Comparison of ENCODE assay signal across 9 mouse cellular contexts in the genomic region with DNA sequence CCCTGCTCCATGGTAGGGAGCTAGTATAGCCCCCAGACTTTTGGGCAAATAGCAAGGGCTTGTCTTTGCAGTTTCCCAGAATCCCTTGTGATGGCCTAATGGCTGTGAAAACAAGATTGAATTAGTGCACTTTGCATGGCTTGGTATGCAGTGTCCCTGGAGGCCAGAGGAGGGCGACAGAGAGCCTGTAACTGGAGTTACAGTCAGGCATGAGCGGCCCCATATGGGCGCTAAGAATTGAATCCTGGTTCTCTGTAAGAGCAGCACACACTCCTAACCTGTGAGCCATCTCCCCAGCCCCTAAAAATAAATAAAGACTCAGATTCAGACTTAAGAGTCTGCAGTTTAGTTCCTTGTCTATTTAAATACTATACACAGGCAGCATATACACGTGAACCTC. TPM values are rescaled to one million over a fixed set of nuclear protein-coding genes. Genes with fewer than 3 reads are reported as not detected.
DNase-seq lines count a peak whose midpoint lies in the region; ATAC-seq and TF ChIP-seq lines count a peak whose summit lies in the region.
"Had no signal": no experiment of that assay in that cellular context is flagged by ENCODE, and none has a peak within 500 bp of the region (broad histone marks: within the 10 kb centered on the region; RNA-seq: fewer than 3 reads in every experiment).

No protein-coding gene starts in this region.

- intact Hi-C loops in heart, postnatal 14 days (cut with DNase I) = loop anchor here (10.0 kb wide), 1 partner anchor 245 kb away; a partner anchor contains a TSS

- H3K36me3 ChIP-seq in ES-Bruce4 (ENCODE audit: control insufficient read depth, insufficient read depth, low read length, poor library complexity, severe bottlenecking) = no peaks in the 10 kb centered on the region
- no peaks in the 10 kb centered on the region for H3K36me3 ChIP-seq in lung, postnatal 0 days (ENCODE audit: insufficient read depth, low read length)

- no peak overlapping the region for H3K9ac ChIP-seq in ES-Bruce4 (ENCODE audit: low read depth, poor library complexity, severe bottlenecking)
- H3K9ac ChIP-seq in lung, postnatal 0 days (replicated peaks; ENCODE audit: low read depth) = no peak overlapping the region

- 40% methylated on average over 4 of the region's 4 CpGs for WGBS in lung, postnatal 0 days

- H3K9me3 ChIP-seq in ES-Bruce4 (replicated peaks; ENCODE audit: control insufficient read depth, insufficient read depth, low read length, poor library complexity, severe bottlenecking) = no peaks in the 10 kb centered on the region
- H3K9me3 ChIP-seq in lung, postnatal 0 days (ENCODE audit: low read length) = no peaks in the 10 kb centered on the region

- TF ChIP-seq CTCF in ES-Bruce4 (IDR thresholded peaks at IDR 0.05; ENCODE audit: low read depth, low read length) = peak; percentile 88
- peak; percentile 83 for TF ChIP-seq CTCF in lung, postnatal 0 days (IDR thresholded peaks at IDR 0.05)

- TF ChIP-seq EP300 in ES-Bruce4 (IDR thresholded peaks at IDR 0.05; ENCODE audit: insufficient read depth, low read depth, low read length) = no peak
- no peak for TF ChIP-seq EP300 in lung, postnatal 0 days (IDR thresholded peaks at IDR 0.05)

- no peak for ATAC-seq in lung, postnatal 0 days

- peak; percentile 18 to 47 for DNase-seq in heart, postnatal 14 days
- DNase-seq in heart, adult 9 months (ENCODE audit: low spot score in 2 of 2) = no peak
- DNase-seq in 416B (ENCODE audit: low read depth) = peak; percentile 69
- DNase-seq in embryo, embryonic 10.5 days (ENCODE audit: low spot score) = peak; percentile 78
- peak; percentile 53 for DNase-seq in lung, postnatal 0 days (ENCODE audit: low spot score)
- peak; percentile 64 for DNase-seq in thymus, postnatal 14 days
- no peak for DNase-seq in layer of hippocampus, postnatal 36 days

- no peak for TF ChIP-seq POLR2A in ES-Bruce4 (IDR thresholded peaks at IDR 0.05; ENCODE audit: insufficient read depth, low read length)

- H3K4me2 ChIP-seq in lung, postnatal 0 days (replicated peaks; ENCODE audit: low read depth, low read length) = no peak overlapping the region

- H3K27ac ChIP-seq in ES-Bruce4 (ENCODE audit: insufficient read depth, low read length) = no peak overlapping the region
- no peak overlapping the region for H3K27ac ChIP-seq in lung, postnatal 0 days (ENCODE audit: low read length)

- no peaks in the 10 kb centered on the region for H3K4me1 ChIP-seq in ES-Bruce4 (ENCODE audit: control insufficient read depth, insufficient read depth, low read length)
- no peaks in the 10 kb centered on the region; the same call in 1 of the 2 replicates for H3K4me1 ChIP-seq in lung, postnatal 0 days (ENCODE audit: insufficient read depth, low read depth, low read length)

- H3K4me3 ChIP-seq in ES-Bruce4 (ENCODE audit: low read depth, low read length) = no peak overlapping the region
- H3K4me3 ChIP-seq in lung, postnatal 0 days (ENCODE audit: low read depth, low read length) = no peak overlapping the region
- H3K4me3 ChIP-seq: myocyte had no signal

- H3K27me3 ChIP-seq in ES-Bruce4 (ENCODE audit: control insufficient read depth, insufficient read depth, low read length, poor library complexity, severe bottlenecking) = no peaks in the 10 kb centered on the region
- H3K27me3 ChIP-seq in lung, postnatal 0 days (replicated peaks; ENCODE audit: insufficient read depth, low read length) = peaks cover 19% of the 10 kb centered on the region

RNA-seq across cellular contexts. Expression of a gene that starts 5.5 kb away (rescaled TPM):
- under 1 TPM; 0.07 TPM for total RNA-seq in heart, postnatal 14 days (2021)
- 4.6 and 4.8 TPM in 2 replicates for polyA plus RNA-seq in ES-Bruce4 (2011; ENCODE audit: insufficient read depth, insufficient read length, low read depth, missing spikeins)
- polyA plus RNA-seq in lung, postnatal 0 days (2015; fragmentation: Nextera tagmentation; extraction: Ambion mirVana) = 0.02 and 0.04 TPM in 2 replicates
- total RNA-seq in layer of hippocampus, postnatal 36 days (2021) = under 1 TPM; 0.23 to 0.37 TPM
- polyA plus RNA-seq: myocyte had no signal

RNA-seq across cellular contexts. Expression of a gene that starts 6.2 kb away (rescaled TPM):
- total RNA-seq in heart, postnatal 14 days (2021) = 10 to 100 TPM; 15.6 to 15.8 TPM
- 64.1 and 74.9 TPM in 2 replicates for polyA plus RNA-seq in ES-Bruce4 (2011; ENCODE audit: insufficient read depth, insufficient read length, low read depth, missing spikeins)
- 12.7 and 16.7 TPM in 2 replicates for polyA plus RNA-seq in lung, postnatal 0 days (2015; fragmentation: Nextera tagmentation; extraction: Ambion mirVana)
- 10 to 100 TPM; 42.0 to 44.1 TPM for total RNA-seq in layer of hippocampus, postnatal 36 days (2021)

RNA-seq across cellular contexts. Expression of a gene that starts 23.7 kb away (rescaled TPM):
- 10 to 100 TPM; 70.6 to 77.4 TPM for total RNA-seq in heart, postnatal 14 days (2021)
- 43.0 and 46.3 TPM in 2 replicates for polyA plus RNA-seq in ES-Bruce4 (2011; ENCODE audit: insufficient read depth, insufficient read length, low read depth, missing spikeins)
- 28.9 and 30.5 TPM in 2 replicates for polyA plus RNA-seq in lung, postnatal 0 days (2015; fragmentation: Nextera tagmentation; extraction: Ambion mirVana)
- total RNA-seq in layer of hippocampus, postnatal 36 days (2021) = 10 to 100 TPM; 65.2 to 73.8 TPM

RNA-seq across cellular contexts. Expression of a gene that starts 42.3 kb away (rescaled TPM):
- under 1 TPM in 1 of 2 experiments, not detected in 1; 0.44 TPM for total RNA-seq in heart, postnatal 14 days (2021)
- polyA plus RNA-seq in ES-Bruce4 (2011; ENCODE audit: insufficient read depth, insufficient read length, low read depth, missing spikeins) = 74.9 and 75.1 TPM in 2 replicates
- 0.12 TPM in 1 of 2 replicates, not detected in the other for polyA plus RNA-seq in lung, postnatal 0 days (2015; fragmentation: Nextera tagmentation; extraction: Ambion mirVana)
- under 1 TPM; 0.52 to 0.63 TPM for total RNA-seq in layer of hippocampus, postnatal 36 days (2021)
- polyA plus RNA-seq: myocyte had no signal

Comparison
In these comparisons a context has a peak if more than half of its experiments do, and no peak if none do; other contexts are left out.
1. DNase-seq: peak in heart, postnatal 14 days (2 of 2), 416B (single experiment), embryo, embryonic 10.5 days (single experiment), lung, postnatal 0 days (single experiment) and thymus, postnatal 14 days (single experiment); none in heart, adult 9 months (0 of 2) and layer of hippocampus, postnatal 36 days (0 of 2).